Mouse (Mus musculus) ZHBTc4 (cell line): ENCODE measurements at regions not wholly inside any gene's neighbourhood (a gene's known extent, or its start where the extent isn't known, plus 50 kb on each side); places are given as distances from the start of the nearest gene placed in this dataset.

Experiments used
- DNase-seq: peaks from one replicate; pipeline ENCODE4 v3.0.0-alpha.2; 2011; ENCODE audit warnings: low read depth, low spot score

DNA sequence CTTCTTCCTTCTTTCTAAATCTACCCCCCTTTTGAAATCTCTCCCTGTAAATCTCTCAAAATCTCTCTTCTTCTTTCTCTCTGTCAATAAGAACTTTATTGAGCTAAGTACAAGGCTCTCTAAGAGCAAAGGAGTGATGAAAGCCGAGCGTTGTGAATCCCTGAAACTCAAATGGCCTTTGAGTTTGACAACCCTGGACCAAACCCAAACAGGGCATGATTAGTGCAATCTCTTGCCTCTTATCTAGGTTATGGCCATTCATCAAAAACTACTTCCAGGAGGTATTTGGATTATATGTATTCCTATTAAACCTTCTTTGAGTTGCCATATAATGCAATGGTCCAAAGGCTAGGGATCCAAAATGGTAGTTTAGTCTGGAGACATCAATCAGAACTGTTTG is 304.0 kb downstream of the Inhba start:
- no peak for DNase-seq

DNA sequence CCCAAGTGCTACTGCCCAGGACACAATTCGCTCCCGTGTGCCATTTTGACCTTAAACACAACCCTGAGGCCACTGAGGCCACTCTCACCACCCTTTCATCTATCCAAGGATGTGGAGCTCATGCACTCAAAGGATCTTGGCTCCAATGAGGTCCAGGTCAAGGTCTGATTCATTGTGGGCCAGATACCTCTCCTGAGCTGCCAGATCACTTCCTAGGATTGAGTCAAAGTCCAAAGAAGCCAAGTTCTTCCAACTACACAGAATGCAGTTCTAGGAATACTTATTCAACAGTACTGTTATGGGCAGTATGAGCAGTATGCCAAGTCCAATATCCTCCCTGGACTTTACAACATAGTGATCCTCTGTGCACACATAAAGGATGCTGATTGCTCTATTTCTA is 304.9 kb downstream of the Inhba start:
- no peak for DNase-seq

DNA sequence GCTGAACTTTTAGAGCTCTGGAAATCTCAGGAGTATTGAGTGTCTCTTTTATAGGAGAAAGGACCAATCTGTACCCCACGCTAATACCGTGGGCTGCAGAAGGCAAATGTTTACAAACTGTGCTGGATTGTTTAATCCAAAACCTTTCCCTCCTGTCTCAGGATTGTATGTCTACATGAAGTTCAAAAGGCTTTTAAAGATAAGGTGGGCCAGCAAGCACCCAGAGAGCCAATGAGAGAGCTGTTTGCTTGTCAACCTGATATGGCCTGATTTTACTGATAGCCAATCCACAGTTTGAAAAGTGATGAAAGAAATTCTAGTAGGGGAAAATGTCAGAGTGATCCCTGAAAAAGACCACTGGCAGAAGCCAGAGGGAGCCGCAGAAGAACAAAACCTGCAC is 305.8 kb downstream of the Inhba start:
- DNase-seq, result no peak

DNA sequence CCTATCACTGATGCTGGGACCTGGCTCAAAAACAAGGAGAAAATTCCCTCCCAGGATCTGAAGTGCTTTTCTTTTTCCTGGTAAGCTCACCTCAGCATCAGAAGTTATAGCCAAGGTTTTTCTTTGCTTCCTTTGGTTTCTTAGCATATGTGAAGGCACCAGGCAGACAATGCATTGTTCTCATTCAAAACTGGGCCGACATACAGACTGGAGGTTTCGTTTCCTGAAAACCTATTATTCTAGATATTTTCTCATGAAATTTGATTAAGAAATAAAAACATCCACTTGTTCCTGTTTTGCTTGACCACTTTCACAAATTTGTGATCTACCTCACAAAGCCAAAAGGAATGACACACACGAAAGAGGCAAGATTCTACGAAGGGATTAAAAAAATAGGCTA is 308.7 kb downstream of the Inhba start:
- no peak for DNase-seq

DNA sequence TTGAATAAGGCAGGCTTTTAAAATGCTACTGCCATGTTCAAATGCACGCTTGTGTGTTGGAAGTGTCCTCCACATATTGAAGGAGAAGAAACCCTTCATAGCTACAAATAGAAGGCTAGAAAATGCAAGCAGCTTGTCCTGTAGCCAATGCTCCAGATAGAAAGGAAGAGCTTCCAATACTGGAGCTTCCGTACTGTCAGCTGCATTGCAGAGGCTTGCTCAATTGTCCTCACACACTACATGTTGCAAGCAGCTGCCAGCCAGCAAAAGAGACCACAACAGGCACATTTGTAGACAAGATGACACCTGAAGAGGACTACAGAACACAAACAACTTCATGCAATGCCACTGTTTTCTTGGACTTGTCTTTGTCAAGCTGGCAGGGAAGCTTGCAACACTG is 314.0 kb downstream of the Inhba start:
- no peak for DNase-seq

DNA sequence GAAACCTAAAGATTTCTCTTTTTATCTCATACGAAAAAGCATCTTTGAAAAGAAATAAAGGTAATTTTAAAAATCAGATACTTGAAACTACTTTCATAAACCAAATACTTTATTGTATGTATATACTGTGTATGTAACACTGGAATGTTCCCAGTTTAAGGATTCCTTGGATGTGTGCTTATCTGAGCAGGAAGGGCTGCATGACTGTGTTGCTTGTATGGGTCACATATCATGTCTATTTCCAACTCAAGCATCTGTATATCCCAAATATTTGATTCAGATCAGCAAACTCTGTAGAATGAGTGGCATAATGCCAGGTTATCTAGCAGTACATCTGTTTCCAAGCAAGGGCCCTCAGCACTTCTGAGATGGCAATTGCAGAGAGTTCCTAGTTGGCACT is 330.1 kb downstream of the Inhba start:
- no peak for DNase-seq

DNA sequence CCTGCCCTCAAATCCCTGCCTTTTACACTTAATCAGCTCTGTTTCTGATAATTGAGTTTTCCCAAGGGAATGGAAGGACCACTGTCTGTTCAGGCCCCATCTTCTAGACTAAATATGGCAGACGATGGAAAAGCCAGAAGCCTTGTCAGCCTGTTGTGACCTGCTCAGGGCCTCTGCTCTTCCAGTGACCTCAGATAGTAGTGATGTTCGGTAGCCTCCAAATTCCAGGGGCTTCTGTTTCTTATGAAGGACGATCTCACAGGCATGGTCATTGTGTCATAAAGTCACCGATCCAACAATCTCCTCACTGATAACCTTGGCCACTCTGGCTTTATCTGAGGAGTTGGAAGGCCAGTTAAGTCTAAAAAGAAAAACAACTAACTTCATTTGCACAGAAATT is 330.5 kb downstream of the Inhba start:
- no peak for DNase-seq

DNA sequence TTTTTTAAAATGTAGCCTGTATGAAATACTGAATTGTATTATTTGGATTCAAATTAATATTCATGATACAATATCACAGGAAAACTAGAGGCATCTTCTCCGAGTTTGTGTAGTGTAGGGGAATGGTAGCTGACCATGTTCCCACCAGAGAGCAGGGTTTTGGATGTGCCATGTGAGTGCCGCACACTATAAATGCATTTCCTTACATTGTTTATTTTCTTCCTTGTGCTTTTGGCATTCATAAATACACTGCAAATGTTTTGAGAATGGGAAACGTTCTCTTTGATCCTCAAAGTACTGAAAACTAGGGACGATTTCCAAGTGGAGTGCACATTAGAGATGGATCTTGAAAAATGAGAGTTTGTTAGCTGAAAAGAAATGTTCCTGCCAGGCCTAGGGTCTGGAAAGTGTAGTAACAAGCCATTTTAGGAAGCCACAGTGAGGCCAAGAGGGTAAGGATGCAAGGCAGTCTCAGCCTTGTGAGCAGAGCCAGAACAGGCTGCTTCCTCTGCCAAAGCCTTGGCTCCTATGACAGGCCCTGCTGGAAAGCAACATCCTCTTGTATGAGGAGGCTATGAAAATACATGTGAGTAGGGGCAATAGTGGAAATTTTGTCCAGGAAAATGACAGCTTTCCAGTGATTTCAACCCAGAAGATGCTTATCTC is 331.8 kb downstream of the Inhba start:
- no peak for DNase-seq

DNA sequence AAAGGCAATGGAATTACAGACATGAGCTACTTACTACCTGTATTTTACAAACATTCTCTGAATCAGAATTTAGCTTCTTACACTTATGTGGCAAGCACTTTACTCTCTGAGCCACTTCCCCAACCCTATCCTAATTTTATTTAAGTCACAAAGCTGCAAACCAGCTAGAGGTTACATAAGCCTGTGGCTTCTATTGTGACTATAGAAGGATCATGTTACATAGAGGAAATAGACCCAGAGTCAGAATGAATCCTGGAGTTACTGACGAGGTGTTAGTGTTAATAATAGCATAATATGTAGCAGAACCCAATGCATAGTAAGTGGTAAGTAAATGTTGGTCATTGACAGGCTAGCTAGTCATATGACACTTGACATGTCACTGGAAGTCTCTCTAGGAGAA is 337.7 kb downstream of the Inhba start:
- DNase-seq, result no peak

DNA sequence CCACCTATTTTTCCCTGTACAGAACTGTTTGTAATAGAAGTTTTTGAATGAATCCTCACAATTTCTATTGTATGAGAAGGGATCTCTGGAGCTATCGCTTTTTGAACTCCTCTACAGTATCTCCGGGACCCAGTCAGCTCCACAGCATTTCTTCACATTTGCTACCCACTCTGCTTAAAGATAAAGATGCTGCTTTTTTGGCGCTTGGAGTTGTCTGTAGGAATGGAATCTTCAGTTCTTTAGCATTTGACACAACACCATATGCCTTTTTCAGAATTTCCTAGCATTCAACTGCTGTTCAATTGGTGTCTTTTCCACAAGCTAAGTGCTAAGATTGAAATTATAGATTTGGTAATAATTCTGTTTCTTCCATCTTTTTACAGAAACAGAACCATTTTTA is 338.4 kb downstream of the Inhba start:
- no peak for DNase-seq

DNA sequence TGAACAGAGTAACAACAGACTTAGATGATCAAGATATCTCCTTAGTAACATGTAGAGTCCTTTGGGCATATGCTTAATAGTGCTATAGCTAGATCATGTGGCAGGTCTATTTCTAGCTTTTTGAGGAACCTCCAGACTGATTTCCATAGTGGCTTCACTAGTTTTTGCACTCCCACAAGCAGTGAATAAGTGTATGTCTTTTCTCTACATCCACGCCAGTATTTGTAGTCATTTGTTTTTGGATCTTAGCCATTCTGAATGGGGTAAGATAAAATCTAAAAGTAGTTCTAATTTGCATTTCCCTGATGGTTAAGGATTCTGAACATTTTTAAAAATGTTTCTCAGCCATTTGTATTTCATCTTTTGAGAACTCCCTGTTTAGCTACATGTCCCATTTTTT is 343.7 kb downstream of the Inhba start:
- DNase-seq, result no peak

DNA sequence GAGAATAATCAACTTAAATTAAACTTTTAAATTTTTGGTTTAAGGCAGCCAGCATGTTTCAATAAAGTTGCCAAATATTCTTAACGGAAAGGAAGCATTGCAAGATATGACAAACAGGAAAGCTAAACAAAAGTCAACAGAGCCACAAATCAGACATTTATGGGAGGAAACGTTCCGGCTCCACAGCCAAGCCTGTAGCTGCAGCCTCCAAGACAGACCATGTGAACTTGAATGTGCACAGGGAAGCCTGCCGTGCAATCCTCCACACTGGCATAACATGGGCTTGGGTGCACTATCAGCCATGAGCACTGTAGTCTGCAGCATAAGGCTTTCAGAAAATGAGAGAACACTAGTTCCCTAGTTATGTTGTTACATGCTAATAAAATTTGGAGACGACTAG is 367.8 kb downstream of the Inhba start:
- DNase-seq, result no peak

DNA sequence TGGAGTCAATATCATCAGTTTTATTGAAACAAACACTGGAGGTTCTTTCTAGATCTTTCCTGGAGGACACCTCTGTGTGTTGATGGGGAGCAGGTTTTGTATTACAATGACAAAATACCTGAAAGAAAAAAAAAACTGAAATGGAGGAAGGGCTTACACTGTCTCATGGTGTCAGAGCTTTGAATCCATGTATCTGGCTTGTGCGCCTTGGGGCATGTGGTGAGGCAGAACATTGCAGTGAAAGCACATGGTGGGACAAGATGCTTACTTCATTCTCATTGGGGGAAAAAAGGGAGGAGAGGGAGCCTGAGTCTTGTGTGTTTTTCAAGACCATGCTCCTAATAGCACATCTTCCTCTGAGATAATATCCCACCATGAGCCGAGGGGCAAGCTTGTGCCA is 368.3 kb downstream of the Inhba start:
- DNase-seq, result no peak

DNA sequence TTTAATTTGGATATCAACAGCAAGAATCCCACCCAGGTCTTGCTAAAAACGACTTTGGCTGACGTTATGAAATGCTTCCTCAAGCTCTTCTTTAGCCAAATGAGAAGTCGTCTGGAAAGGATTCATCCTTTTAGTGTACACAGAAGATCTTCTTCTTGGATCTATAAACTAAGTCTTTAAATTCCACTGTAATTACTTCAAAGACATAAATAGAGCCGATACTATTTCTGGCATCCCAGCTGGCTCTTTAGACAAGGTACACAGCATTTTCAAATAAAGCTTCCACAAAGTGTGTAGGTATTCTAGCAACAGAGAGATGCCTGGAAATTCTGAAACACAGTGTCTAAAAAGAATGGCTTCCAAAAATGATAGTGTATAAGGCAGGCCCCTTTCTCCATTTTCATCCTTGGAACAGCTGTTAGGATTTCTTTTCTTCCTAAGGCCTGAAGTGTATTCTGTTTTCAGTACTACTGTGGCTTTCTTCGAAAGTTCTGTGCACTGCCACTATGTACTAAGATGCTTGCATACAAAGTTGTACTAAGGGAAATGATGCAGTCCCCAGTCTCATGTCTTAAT is 371.4 kb downstream of the Inhba start:
- no peak for DNase-seq

DNA sequence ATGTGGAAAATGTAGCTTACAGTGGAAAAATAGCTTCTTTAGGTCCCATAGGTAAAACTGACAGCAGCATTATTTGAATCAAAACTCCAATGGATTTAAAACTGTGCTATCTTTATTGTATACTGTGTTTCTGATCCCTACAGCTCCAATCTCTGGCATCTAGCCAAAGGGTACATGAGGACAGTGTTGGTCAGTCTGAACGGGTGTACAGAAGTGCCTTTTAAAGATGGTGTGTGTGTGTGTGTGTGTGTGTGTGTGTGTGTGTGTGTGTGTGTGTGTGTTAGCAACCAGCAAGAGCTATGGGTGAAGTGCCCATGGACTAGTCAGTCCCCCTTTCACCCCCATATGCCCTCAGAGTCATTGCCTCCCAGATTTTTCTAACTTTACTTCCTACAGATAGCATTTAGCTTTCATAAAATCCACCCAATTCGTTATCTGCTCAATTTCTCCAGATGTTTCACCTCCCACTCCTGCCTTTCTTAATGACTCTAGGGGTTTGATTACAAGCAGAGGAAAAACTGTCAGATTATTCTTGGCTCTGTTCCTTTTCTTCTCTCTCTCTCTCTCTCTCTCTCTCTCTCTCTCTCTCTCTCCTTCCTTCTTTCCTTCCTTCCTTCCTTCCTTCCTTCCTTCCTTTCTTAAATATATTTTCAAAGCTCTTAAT is 404.8 kb downstream of the Inhba start:
- DNase-seq, result no peak

DNA sequence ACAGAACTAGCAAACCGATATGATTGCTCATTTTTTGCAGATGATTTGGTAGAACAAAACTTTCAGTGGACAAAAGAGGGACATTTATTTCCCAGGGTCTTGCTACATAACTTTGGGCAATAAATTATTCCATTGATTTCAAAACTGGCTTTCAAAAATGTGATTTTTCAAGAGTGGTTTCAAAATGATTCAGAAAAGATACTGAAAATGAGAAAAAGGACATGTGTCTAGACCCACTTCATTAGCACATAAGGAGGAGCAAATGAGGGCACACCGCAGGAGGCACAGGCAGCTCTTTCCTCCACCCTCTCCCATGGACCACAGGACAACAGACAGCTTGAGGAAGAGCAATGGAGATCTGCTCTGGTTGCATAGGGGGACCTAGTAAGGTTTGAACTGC is 412.5 kb downstream of the Inhba start:
- no peak for DNase-seq

DNA sequence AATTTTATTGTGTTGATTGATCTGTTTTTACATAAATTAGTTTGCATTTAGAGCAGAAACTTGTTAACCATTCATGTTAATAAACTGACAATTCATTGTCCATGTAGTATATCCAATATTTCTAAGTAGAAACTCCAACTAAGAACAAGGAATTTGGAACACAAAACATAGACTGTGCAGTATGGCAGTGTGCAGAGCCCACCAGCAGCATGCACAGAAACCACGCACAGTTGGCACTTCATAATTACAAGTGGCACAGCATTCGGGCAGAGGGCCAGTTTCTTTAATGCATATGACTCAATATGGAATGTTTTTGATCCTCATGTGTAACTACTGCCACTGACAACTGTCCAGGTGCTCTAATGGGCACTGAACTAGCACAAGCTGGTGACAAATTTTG is 423.8 kb downstream of the Inhba start:
- no peak for DNase-seq

DNA sequence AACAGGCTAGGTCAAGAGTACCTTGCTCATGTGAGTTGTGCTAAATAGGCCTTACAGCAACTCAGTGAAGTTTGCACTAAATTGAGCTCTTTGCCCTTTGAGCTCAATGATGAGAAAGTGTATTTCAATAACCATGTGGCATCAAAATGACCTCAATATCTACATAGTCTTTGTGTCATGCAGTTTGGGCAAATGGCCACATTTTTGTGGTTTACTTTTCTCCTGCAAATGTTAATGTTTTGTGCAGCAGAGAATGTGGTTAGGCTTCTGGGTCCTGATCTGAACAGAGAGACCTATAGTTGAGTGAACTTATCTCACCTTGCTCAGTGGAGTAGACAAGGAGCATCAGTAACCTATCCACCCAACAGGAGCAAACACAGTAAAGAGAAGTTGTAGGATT is 441.6 kb downstream of the Inhba start:
- DNase-seq, result no peak

DNA sequence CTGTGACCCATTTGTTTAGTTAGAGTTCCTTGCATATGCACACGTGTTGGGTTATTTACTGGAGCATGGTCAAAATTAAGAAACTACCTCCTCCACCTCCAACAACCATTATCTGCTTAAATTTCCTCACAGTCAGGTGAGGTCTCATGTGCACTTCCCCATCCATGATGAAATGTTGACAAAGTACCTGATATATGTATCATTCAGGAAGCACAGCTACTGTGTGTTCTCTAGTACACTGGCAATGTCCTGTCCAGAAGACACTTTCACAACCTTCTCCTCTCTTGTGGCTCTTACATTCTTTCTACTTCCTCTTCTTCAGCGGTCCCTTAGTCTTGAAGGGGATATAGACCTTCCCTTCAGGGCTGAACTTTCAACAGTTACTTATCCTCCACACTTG is 448.1 kb downstream of the Inhba start:
- no peak for DNase-seq

DNA sequence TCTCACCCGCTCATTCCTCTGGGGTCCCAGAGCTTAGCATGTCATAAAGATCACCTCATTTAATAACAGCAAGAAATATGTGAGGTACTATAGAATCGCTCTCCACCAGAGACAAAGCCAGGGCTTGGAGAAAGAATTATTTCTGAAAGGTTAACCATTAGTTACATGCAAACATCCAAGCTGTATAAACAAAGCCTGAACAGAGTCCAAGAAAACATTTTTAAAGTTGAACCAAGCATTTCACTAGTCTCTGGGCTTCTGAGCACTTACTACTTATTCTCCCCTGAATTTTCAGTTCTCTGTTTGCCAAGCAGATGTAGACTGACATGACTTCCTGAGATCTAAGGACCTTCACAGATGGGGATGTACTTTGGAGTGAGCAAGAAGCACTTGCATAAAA is 450.0 kb downstream of the Inhba start:
- no peak for DNase-seq

DNA sequence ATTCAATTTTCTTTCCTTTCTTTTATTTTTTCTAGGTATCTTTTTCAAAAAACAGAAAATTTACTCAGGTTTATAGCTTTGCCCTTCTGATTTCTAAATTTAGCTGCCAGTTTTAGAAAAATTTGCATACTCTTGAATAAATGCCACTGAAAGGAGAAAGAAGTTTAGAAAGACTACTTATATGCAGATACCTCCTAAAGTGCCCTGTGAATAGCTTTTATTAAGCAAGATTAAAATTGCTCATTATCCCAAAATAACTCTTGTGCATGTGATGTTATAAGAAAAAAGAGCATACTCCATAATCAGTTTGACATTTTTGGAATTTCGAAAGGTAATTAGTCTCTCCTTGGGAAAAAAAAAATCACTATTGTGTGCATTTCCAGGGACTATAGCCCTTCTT is 453.2 kb downstream of the Inhba start:
- DNase-seq, result no peak

DNA sequence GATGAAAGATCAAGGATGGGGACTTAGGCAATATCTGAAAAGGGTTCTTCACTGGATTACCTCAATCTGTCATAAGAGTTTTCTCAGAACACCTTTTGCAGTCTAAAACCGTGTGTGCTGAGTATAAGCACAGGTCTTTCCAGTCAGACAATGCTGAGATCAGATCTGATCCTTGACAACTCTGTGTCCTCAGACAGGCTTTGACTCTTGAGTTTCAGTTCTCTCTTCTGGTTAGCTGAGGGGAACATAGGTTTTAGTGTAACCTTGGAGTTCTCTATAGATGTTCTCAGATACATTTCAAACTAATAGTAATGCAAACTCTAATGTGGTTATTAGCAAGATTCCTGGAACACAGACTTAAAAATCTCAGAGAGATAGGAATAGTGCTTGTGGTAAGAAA is 453.7 kb downstream of the Inhba start:
- DNase-seq, result no peak

DNA sequence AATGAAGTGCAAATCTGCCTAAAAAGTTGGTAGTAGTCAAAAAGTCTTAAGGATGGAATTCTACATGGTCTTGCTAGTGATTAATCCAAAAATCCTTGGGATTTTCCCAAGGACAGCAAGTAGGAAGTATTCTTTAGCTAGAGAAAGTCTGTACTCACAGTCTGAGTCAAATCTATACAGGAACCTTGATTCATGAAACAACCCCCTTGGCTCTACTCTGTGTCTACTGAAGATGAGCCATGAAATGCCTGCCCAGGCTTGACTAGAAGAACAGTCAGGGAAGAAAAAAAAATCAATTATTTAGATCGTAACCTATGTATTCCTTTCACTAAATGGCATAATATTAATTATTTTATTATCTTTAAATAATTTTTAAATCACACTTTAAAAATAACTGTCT is 454.2 kb downstream of the Inhba start:
- no peak for DNase-seq

DNA sequence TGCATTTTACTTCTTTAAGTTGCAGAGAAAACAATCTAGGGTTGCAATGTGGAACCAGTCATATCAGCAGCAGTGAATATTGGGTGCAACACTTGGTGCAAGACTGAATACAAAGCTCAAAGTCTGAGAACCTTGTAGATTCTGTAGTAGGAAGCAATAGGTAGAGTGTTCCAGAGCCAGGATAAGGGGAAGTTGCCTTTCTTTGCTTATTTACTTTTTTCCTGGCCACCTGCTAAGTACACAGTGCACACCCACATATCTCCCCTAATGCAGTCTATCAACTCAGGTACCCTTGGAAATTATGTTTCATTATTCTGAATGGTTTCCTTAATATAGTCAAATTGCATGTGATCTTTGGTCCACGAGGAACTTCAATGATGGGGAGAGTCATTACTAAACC is 464.9 kb downstream of the Inhba start:
- no peak for DNase-seq
